Mouse (Mus musculus) CH12.LX (cell line): ENCODE results near the gene Src.

ENCODE experiments used
- CTCF ChIP-seq, 2 experiments: IDR thresholded peaks in 1 of 2; conservative IDR thresholded peaks in 1 of 2; 2 replicates each; pipeline ENCODE4 v1.5.1; 2011 to 2012; ENCODE audit warnings: low read depth in 2 of 2, low read length in 2 of 2, improper control_type of control experiment in 1 of 2, inconsistent platforms in 1 of 2, mild to moderate bottlenecking in 1 of 2, moderate library complexity in 1 of 2
- ELF1 ChIP-seq: IDR thresholded peaks from 2 replicates; pipeline ENCODE4 v1.6.1; 2014; ENCODE audit warnings: low read depth, mild to moderate bottlenecking, inconsistent platforms, low read length, improper control_type of control experiment
- MAFK ChIP-seq: IDR thresholded peaks from 2 replicates; pipeline ENCODE4 v1.6.1; 2011; ENCODE audit warnings: low read length, improper control_type of control experiment; ENCODE audit not compliant: insufficient replicate concordance
- MAZ ChIP-seq: IDR thresholded peaks from 2 replicates; pipeline ENCODE4 v1.6.1; 2012; ENCODE audit warnings: low read depth, mild to moderate bottlenecking, inconsistent platforms, low read length, improper control_type of control experiment, moderate library complexity
- POLR2A ChIP-seq: IDR thresholded peaks from 2 replicates; pipeline ENCODE4 v1.6.1; 2011; ENCODE audit warnings: low read depth, mild to moderate bottlenecking, improper control_type of control experiment, low read length
- POLR2AphosphoS2 ChIP-seq: IDR thresholded peaks from 2 replicates; pipeline ENCODE4 v1.6.1; 2011; ENCODE audit warnings: low read depth, low read length, improper control_type of control experiment

DNA sequence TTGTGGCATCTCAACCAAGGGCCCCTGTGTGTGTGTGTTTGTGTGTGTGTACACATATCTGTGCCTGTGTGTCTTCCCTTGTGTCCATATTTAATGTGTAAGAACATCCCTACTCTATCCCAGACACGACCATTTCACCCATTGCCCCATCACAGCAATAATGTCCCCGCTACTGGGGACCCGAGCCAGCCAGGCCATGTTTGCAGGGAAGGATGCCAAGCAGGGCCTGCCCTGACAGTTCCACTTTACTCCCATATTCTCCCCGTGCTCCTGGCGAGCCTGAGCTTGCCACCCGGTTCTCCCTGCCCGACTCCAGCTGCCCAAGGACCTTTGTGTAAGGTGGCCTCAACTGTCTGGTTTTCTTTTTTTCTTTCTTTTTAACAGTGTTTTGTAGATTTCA lies 53.0 kb downstream of the Src start:
- no peak for TF ChIP-seq CTCF (conservative IDR thresholded peaks at IDR 0.05 in 1 of 2, IDR thresholded peaks at IDR 0.05 in 1 of 2; ENCODE audit: low read depth in 2 of 2, low read length in 2 of 2)
- no peak for TF ChIP-seq ELF1
- TF ChIP-seq POLR2AphosphoS2 = no peak
- TF ChIP-seq POLR2A = no peak
- no peak for TF ChIP-seq MAFK
- no peak for TF ChIP-seq MAZ
